Mouse (Mus musculus): ENCODE data around the gene Wapl.

- TF ChIP-seq CTCF (conservative IDR thresholded peaks at IDR 0.05; ENCODE audit: insufficient read depth, insufficient read length, low read depth, low read length) (no peak), POLR2A (IDR thresholded peaks at IDR 0.05; ENCODE audit: low read depth, low read length) (no peak)
These were observed 90.2 kb downstream of the Wapl start for GRCm38 (mm10) chr14:34763771-34764539.

Data from kidney, adult 2 months (tissue).